Mouse (Mus musculus) liver, embryonic 14.5 days (tissue): ENCODE results near the gene Cltrn. TPM values are rescaled to one million over a fixed set of nuclear protein-coding genes. Genes with fewer than 3 reads are reported as not detected.
A peak's percentile ranks its signal among the peaks of the same experiment; 100 is the strongest.

ENCODE experiments used
- ATAC-seq: fragments of 200-750 bp; cut with Nextera tagmentation; 2 replicates; pipeline ENCODE4 v1.8.0; 2017; ENCODE audit warnings: moderate number of reproducible peaks, mild to moderate bottlenecking, moderate library complexity; ENCODE audit not compliant: insufficient read depth
- DNase-seq, 3 experiments: peaks; one replicate each; pipeline ENCODE4 v3.0.0-alpha.2; 2012 to 2013; ENCODE audit warnings: low read depth in 3 of 3, low spot score in 3 of 3
- H3K27ac ChIP-seq: fragments of 300-500 bp; sonication (generic); 2 replicates; pipeline ENCODE4 v1.5.1; 2014; ENCODE audit warnings: moderate library complexity, mild to moderate bottlenecking, control low read depth, inconsistent platforms
- H3K27me3 ChIP-seq: fragments of 300-500 bp; sonication (generic); 2 replicates; pipeline ENCODE4 v1.6.1; 2014; ENCODE audit warnings: mild to moderate bottlenecking, low read length, moderate library complexity; ENCODE audit not compliant: control insufficient read depth, insufficient read depth
- H3K36me3 ChIP-seq: fragments of 300-500 bp; sonication (generic); replicated peaks from 2 replicates; pipeline ENCODE4 v1.6.1; 2014; ENCODE audit warnings: low read depth; ENCODE audit not compliant: control insufficient read depth, insufficient read depth
- H3K4me1 ChIP-seq, 2 experiments: fragments of 200-500 bp in 1 of 2; fragments of 300-500 bp in 1 of 2; sonication (generic) in 1 of 2; replicated peaks; 2 replicates each; pipeline ENCODE4 v1.6.1; 2012 to 2014; ENCODE audit warnings: antibody characterized with exemption in 1 of 2, inconsistent platforms in 1 of 2, low read length in 1 of 2; ENCODE audit not compliant: control insufficient read depth in 2 of 2, insufficient read depth in 2 of 2
- H3K4me2 ChIP-seq: fragments of 300-500 bp; sonication (generic); 2 replicates; pipeline ENCODE4 v1.6.1; 2014; ENCODE audit warnings: low read depth, mild to moderate bottlenecking, control low read depth, moderate library complexity
- H3K4me3 ChIP-seq, 2 experiments: fragments of 200-500 bp in 1 of 2; fragments of 300-500 bp in 1 of 2; sonication (generic) in 1 of 2; 2 replicates each; pipeline ENCODE4 v1.5.1; 2012 to 2014; ENCODE audit warnings: low read depth in 2 of 2, low read length in 2 of 2, mild to moderate bottlenecking in 2 of 2, control low read depth in 1 of 2, inconsistent platforms in 1 of 2, moderate library complexity in 1 of 2; ENCODE audit not compliant: insufficient read depth in 1 of 2
- H3K9ac ChIP-seq: fragments of 300-500 bp; sonication (generic); replicated peaks from 2 replicates; pipeline ENCODE4 v1.6.1; 2014; ENCODE audit warnings: mild to moderate bottlenecking, control low read depth, moderate library complexity
- H3K9me3 ChIP-seq: fragments of 300-500 bp; sonication (generic); 2 replicates; pipeline ENCODE4 v1.6.1; 2016; ENCODE audit warnings: low read length, mixed read lengths; ENCODE audit not compliant: control insufficient read depth
- CTCF ChIP-seq: IDR thresholded peaks from 2 replicates; pipeline ENCODE4 v1.5.1; 2016; ENCODE audit warnings: antibody characterized with exemption, low read depth, control low read depth
- EP300 ChIP-seq: IDR thresholded peaks from 2 replicates; pipeline ENCODE4 v1.6.1; 2016; ENCODE audit warnings: antibody characterized with exemption, low read depth
- WGBS: fragments of 180-500 bp; shearing (Covaris S2); extraction: QIAGEN DNeasy Blood & Tissue Kit; methylation state at CpG from one replicate; pipeline ENCODE4 v1.1.7; 2014; ENCODE audit not compliant: insufficient replicate concordance; 5-methylcytosine and 5-hydroxymethylcytosine counted together
- polyA plus RNA-seq, 2 experiments: library from polyadenylated mRNA; depleted of rRNA in 1 of 2; stranded (reverse) in 1 of 2; unstranded in 1 of 2; fragments of >200 nt; fragmentation: Nextera tagmentation in 1 of 2; extraction: Ambion mirVana in 1 of 2; gene quantifications; 2 replicates each; pipeline versions ENCODE4 v1.2.1 to v1.2.3; 2012 to 2014

The Cltrn gene
- polyA plus RNA-seq, 2 experiments, result 0.16 to 0.46 TPM

DNA sequence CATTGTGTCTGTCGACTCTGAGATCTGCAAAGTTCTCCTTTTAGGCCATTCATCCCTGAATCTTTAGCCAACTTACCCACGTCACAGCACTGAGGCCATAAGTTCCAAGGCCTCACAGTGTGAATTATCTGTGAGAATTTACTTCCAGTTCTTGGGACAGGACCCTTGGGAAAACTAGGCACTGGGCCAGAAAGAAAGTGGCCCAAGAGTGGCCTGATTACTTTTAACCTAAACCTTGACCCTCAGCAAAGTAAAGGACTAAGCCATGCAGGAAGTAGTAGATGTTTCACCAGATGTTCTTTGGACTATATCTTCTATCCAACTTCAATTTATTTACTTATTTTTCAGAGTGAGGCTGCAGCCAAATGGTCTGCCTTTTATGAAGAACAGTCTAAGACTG, 64.1 kb downstream of the Cltrn start:
- no peaks in the 10 kb centered on the region for H3K4me1 ChIP-seq
- ATAC-seq (no peak), DNase-seq (no peak)
- no peak overlapping the region for H3K4me3 ChIP-seq
- TF ChIP-seq CTCF (no peak), EP300 (no peak)
- no peaks in the 10 kb centered on the region for H3K36me3 ChIP-seq
- no peaks in the 10 kb centered on the region for H3K9me3 ChIP-seq
- no peak overlapping the region for H3K4me2 ChIP-seq
- H3K27me3 ChIP-seq, result no peaks in the 10 kb centered on the region
- H3K27ac ChIP-seq, result no peak overlapping the region
- WGBS, result 47% methylated on average over 2 of the region's 2 CpGs
- no peak overlapping the region for H3K9ac ChIP-seq

DNA sequence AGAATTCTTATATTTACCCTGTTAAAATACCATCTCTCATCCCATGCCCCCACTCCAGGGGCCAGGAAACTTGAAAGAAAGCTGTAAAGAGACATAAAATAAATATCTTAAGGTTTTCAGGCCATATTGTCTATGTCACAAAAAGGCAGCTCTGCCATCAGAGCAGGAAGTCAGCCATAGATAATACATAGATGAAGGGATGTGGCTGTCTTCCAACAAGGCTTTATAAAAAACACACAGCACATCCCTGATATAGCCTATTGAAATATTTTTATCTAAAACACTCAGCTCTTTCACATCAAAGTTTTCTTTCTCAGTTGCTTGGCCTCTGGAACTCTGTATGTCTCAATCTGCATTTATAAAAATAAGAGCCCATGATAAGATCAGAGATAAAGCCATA, 65.0 kb downstream of the Cltrn start:
- H3K9ac ChIP-seq, result no peak overlapping the region
- no peak for TF ChIP-seq CTCF
- no peak for TF ChIP-seq EP300
- H3K4me2 ChIP-seq, result no peak overlapping the region
- no peak overlapping the region for H3K27ac ChIP-seq
- no peaks in the 10 kb centered on the region for H3K4me1 ChIP-seq
- no peaks in the 10 kb centered on the region for H3K36me3 ChIP-seq
- no peaks in the 10 kb centered on the region for H3K27me3 ChIP-seq
- no peaks in the 10 kb centered on the region for H3K9me3 ChIP-seq
- ATAC-seq, result no peak
- H3K4me3 ChIP-seq, result no peak overlapping the region
- no peak for DNase-seq

DNA sequence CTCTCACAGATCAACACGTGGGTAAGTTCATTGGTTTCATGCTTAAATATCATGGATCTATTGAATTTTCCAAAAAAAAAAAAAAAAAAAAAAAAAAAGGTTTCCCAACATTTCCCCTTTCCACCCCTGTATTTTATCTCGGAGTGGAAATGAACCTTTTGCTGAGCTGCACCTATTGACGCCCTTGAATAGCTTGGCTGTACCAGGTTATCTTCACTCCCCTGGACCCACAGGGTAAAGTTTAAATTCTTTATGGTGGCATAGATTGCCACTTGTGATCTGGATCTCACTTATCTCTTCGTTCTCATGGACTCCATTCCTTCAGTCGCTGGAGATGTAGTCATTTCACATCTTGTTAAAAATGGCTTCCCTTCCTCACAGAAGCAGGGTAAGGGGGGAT, 66.0 kb downstream of the Cltrn start:
- H3K9me3 ChIP-seq, result no peaks in the 10 kb centered on the region
- no peak overlapping the region for H3K9ac ChIP-seq
- 57% methylated on average over 5 of the region's 5 CpGs for WGBS
- TF ChIP-seq CTCF (no peak), EP300 (no peak)
- H3K36me3 ChIP-seq, result no peaks in the 10 kb centered on the region
- H3K4me3 ChIP-seq, result no peak overlapping the region
- no peak for DNase-seq
- ATAC-seq, result no peak
- no peaks in the 10 kb centered on the region for H3K4me1 ChIP-seq
- no peaks in the 10 kb centered on the region for H3K27me3 ChIP-seq
- H3K27ac ChIP-seq, result no peak overlapping the region
- H3K4me2 ChIP-seq, result no peak overlapping the region

DNA sequence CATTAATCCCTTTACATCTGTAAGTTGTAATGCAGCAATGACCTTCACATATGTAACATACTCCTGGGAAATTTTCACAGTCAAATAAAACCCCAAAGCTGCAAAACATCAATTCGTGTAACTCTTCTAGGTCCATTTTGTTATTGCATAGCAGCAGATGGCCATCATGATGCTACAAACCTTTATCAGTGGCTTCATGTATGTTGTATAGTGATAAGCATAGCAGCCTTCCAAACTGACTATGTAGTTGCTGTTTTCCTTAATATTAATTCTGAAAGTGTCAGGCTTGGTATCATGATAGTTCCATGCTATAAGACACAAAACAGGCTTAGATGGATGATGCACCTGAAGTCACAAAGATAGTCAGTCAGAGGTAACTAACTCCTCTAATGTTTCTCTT, 76.1 kb downstream of the Cltrn start:
- Histone ChIP-seq H3K27me3 (no peaks in the 10 kb centered on the region), H3K9ac (no peak overlapping the region), H3K4me1 (peaks cover 0 to 5% of the 10 kb centered on the region in 2 experiments; a peak in 1 of 4 replicates), H3K27ac (peak overlapping the region; percentile 23), H3K9me3 (no peaks in the 10 kb centered on the region), H3K4me3 (no peak overlapping the region), H3K4me2 (peak overlapping the region; percentile 31), H3K36me3 (no peaks in the 10 kb centered on the region)
- 29% methylated on average over 1 of the region's 1 CpGs for WGBS
- ATAC-seq (peak; percentile 89), DNase-seq (peak; percentile 17 to 48 (median 37))
- no peak for TF ChIP-seq CTCF
- peak; percentile 83 for TF ChIP-seq EP300

Other genes starting within 250 kb of the Cltrn start
- gene Ap1s2, start 179.8 kb upstream of the Cltrn start, polyA plus RNA-seq (2012; rRNA removed), result 1.2 and 2.0 TPM in 2 replicates
- gene Ap1s2, start 179.8 kb upstream of the Cltrn start, polyA plus RNA-seq (2014; fragmentation: Nextera tagmentation; extraction: Ambion mirVana), result 3.3 and 5.4 TPM in 2 replicates
- 5.1 and 10.4 TPM in 2 replicates for gene Zrsr2, start 130.2 kb upstream of the Cltrn start, polyA plus RNA-seq (2012; rRNA removed)
- gene Zrsr2, start 130.2 kb upstream of the Cltrn start, polyA plus RNA-seq (2014; fragmentation: Nextera tagmentation; extraction: Ambion mirVana), result 8.7 and 9.6 TPM in 2 replicates
- gene Car5b, start 60.8 kb upstream of the Cltrn start, polyA plus RNA-seq (2012; rRNA removed), result 0.09 and 0.10 TPM in 2 replicates
- 0.05 and 0.06 TPM in 2 replicates for gene Car5b, start 60.8 kb upstream of the Cltrn start, polyA plus RNA-seq (2014; fragmentation: Nextera tagmentation; extraction: Ambion mirVana)
- 9.7 and 11.7 TPM in 2 replicates for gene Siah1b, start 12.3 kb upstream of the Cltrn start, polyA plus RNA-seq (2012; rRNA removed)
- gene Siah1b, start 12.3 kb upstream of the Cltrn start, polyA plus RNA-seq (2014; fragmentation: Nextera tagmentation; extraction: Ambion mirVana), result 15.0 and 15.5 TPM in 2 replicates
- 0.01 TPM in 1 of 2 replicates, not detected in the other for gene Ace2, start 50.5 kb downstream of the Cltrn start, polyA plus RNA-seq (2012; rRNA removed)
- not detected in 2 replicates for gene Ace2, start 50.5 kb downstream of the Cltrn start, polyA plus RNA-seq (2014; fragmentation: Nextera tagmentation; extraction: Ambion mirVana)
- gene Bmx, start 169.4 kb downstream of the Cltrn start, polyA plus RNA-seq (2012; rRNA removed), result 0.06 and 0.16 TPM in 2 replicates
- gene Bmx, start 169.4 kb downstream of the Cltrn start, polyA plus RNA-seq (2014; fragmentation: Nextera tagmentation; extraction: Ambion mirVana), result 0.19 and 0.24 TPM in 2 replicates
- 3.8 and 6.8 TPM in 2 replicates for gene Pir, start 180.5 kb downstream of the Cltrn start, polyA plus RNA-seq (2012; rRNA removed)
- 20.9 and 21.6 TPM in 2 replicates for gene Pir, start 180.5 kb downstream of the Cltrn start, polyA plus RNA-seq (2014; fragmentation: Nextera tagmentation; extraction: Ambion mirVana)